Mouse (Mus musculus): ENCODE data around the gene Vtcn1. TPM values are rescaled to one million over a fixed set of nuclear protein-coding genes. Genes with fewer than 3 reads are reported as not detected.

Vtcn1 gene
- polyA plus RNA-seq, 1 experiment = not detected

DNA sequence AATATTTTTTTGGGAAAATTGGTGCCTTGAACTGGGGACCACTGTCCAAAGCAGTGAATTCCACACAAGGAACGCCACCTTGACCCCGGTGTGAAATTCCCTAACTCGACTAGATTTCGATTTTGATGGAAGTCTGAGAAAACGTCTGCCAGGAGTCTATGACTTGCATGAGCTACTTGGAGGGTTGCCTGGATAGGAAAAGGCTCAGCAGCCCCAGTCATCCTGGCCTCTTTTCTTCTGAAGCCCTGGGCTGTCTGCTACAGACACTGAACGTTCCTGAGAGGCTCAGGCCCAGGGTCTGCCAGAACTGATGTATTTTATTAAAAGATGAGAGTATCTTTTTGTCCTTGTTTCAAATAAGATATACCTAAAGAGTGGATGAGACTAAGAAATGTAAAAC, 25.2 kb downstream of the Vtcn1 start:
- DNase-seq (ENCODE audit: low read depth in 1 of 2, low spot score in 2 of 2) = no peak
- Histone ChIP-seq H3K36me3 (ENCODE audit: control insufficient read depth, insufficient read depth, low read length) (no peaks in the 10 kb centered on the region), H3K27ac (ENCODE audit: insufficient read depth, low read length) (no peak overlapping the region), H3K27me3 (ENCODE audit: control insufficient read depth, insufficient read depth, low read length) (no peaks in the 10 kb centered on the region; the same call in 1 of the 2 replicates), H3K4me3 (ENCODE audit: extremely low read depth, insufficient read depth, insufficient read length) (no peak overlapping the region), H3K4me1 (ENCODE audit: control insufficient read depth, insufficient read depth, insufficient read length) (no peaks in the 10 kb centered on the region)
- WGBS = 77% methylated on average over 6 of the region's 6 CpGs
- TF ChIP-seq POLR2A (IDR thresholded peaks at IDR 0.05; ENCODE audit: low read depth, low read length) = no peak
- no peak for TF ChIP-seq CTCF (IDR thresholded peaks at IDR 0.05; ENCODE audit: extremely low read depth, insufficient read depth, insufficient read length, insufficient replicate concordance)

DNA sequence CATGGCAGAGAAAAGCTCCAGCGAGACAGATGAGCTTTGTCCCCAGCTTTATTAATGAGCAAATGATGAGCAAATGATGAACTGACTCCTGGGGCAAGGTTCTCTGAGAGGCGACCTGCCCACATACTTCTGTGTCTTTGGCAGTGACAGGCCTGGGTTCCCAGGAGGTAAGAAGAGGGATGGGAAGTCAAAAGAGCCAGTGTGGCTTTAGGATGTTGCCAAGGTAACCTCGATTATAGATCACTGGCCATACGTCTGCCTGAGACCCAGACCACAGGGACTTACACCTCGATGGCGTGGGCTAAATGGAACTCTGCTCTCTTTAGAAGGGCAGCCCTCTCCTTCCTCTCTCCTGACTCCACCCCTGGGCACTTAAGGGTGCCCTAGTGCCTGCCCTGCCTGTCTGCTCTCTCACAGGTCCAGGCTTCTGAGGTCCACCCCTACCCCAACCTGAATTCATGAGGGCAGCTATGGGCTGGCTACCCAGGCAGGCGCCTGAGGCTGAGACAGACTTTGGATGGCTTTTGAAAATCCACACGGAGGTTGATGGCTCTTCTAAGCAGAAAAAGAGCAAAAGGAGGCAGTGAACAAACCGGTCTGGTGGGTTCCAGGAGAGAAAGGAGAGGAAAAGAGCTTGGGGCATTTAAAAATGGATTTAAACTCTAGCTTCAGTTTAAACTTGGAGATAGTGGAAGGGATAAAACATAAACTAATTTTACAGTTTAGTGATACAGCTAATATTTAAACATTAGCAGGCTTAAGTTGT, 31.0 kb downstream of the Vtcn1 start:
- 71% methylated on average over 9 of the region's 9 CpGs for WGBS
- TF ChIP-seq POLR2A (IDR thresholded peaks at IDR 0.05; ENCODE audit: low read depth, low read length) (no peak), CTCF (IDR thresholded peaks at IDR 0.05; ENCODE audit: extremely low read depth, insufficient read depth, insufficient read length, insufficient replicate concordance) (no peak)
- H3K4me1 ChIP-seq (ENCODE audit: control insufficient read depth, insufficient read depth, insufficient read length) = no peaks in the 10 kb centered on the region
- DNase-seq (ENCODE audit: low read depth in 1 of 2, low spot score in 2 of 2) = no peak
- H3K27ac ChIP-seq (ENCODE audit: insufficient read depth, low read length) = no peak overlapping the region
- no peak overlapping the region for H3K4me3 ChIP-seq (ENCODE audit: extremely low read depth, insufficient read depth, insufficient read length)
- no peaks in the 10 kb centered on the region; the same call in 1 of the 2 replicates for H3K27me3 ChIP-seq (ENCODE audit: control insufficient read depth, insufficient read depth, low read length)
- no peaks in the 10 kb centered on the region for H3K36me3 ChIP-seq (ENCODE audit: control insufficient read depth, insufficient read depth, low read length)

DNA sequence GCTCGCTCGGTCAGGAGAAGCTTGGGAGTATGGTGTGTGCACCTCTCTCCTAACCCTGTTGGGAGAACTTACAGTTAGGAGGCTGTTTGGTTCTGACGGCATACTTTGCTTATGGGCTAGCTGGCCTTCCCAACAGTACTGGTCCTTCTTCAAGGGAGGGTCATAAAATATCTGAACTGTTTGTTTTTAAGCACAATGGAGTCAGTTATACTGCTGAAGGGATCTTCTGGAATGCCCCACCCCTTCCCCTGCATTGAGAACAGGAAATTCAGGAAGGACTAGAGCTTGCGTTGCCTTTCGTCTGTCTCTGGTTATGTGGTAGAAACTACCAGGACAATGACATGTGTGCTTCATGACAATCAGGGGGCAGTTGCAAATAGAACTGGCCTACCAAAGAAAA, 31.9 kb downstream of the Vtcn1 start:
- Histone ChIP-seq H3K36me3 (ENCODE audit: control insufficient read depth, insufficient read depth, low read length) (no peaks in the 10 kb centered on the region), H3K27me3 (ENCODE audit: control insufficient read depth, insufficient read depth, low read length) (no peaks in the 10 kb centered on the region), H3K4me3 (ENCODE audit: extremely low read depth, insufficient read depth, insufficient read length) (no peak overlapping the region), H3K4me1 (ENCODE audit: control insufficient read depth, insufficient read depth, insufficient read length) (no peaks in the 10 kb centered on the region), H3K27ac (ENCODE audit: insufficient read depth, low read length) (no peak overlapping the region)
- TF ChIP-seq POLR2A (IDR thresholded peaks at IDR 0.05; ENCODE audit: low read depth, low read length) = no peak
- TF ChIP-seq CTCF (IDR thresholded peaks at IDR 0.05; ENCODE audit: extremely low read depth, insufficient read depth, insufficient read length, insufficient replicate concordance) = no peak
- DNase-seq (ENCODE audit: low read depth in 1 of 2, low spot score in 2 of 2) = no peak
- 88% methylated on average over 5 of the region's 5 CpGs for WGBS

DNA sequence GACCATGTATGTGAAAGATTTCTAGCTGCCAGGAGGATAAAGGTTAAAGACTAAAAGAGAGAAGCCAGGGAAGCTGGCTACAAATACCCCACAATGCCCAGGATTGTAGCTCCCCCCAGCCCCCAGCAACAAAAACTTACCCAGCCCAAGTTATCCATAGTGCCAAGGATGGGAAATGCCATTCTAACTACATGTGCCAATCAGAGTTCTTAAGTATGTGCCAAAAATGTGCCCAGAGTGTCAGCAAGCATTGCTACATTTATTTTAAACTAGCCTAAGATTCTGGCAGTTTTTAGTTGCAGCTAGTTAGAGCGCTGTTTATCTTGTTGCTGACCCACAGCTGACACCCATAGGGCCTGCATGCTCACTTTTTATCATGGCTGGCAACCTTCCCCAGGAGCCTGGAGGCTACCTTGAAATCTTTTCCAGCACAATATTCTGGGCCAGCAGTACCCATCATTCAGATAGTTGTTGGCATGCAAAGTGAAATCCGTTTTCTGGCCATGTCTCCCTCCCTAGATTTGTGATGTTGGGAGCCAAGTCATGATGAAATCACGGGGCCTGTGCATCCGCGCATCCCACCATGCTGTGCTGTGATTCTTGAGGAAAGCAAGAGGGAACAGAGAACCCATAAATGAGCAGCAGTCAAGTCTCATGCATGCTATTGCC, 33.2 kb downstream of the Vtcn1 start:
- no peaks in the 10 kb centered on the region for H3K27me3 ChIP-seq (ENCODE audit: control insufficient read depth, insufficient read depth, low read length)
- TF ChIP-seq POLR2A (IDR thresholded peaks at IDR 0.05; ENCODE audit: low read depth, low read length) (no peak), CTCF (IDR thresholded peaks at IDR 0.05; ENCODE audit: extremely low read depth, insufficient read depth, insufficient read length, insufficient replicate concordance) (no peak)
- no peaks in the 10 kb centered on the region for H3K36me3 ChIP-seq (ENCODE audit: control insufficient read depth, insufficient read depth, low read length)
- no peak overlapping the region for H3K27ac ChIP-seq (ENCODE audit: insufficient read depth, low read length)
- H3K4me3 ChIP-seq (ENCODE audit: extremely low read depth, insufficient read depth, insufficient read length) = no peak overlapping the region
- 85% methylated on average over 5 of the region's 5 CpGs for WGBS
- DNase-seq (ENCODE audit: low read depth in 1 of 2, low spot score in 2 of 2) = no peak
- no peaks in the 10 kb centered on the region for H3K4me1 ChIP-seq (ENCODE audit: control insufficient read depth, insufficient read depth, insufficient read length)

DNA sequence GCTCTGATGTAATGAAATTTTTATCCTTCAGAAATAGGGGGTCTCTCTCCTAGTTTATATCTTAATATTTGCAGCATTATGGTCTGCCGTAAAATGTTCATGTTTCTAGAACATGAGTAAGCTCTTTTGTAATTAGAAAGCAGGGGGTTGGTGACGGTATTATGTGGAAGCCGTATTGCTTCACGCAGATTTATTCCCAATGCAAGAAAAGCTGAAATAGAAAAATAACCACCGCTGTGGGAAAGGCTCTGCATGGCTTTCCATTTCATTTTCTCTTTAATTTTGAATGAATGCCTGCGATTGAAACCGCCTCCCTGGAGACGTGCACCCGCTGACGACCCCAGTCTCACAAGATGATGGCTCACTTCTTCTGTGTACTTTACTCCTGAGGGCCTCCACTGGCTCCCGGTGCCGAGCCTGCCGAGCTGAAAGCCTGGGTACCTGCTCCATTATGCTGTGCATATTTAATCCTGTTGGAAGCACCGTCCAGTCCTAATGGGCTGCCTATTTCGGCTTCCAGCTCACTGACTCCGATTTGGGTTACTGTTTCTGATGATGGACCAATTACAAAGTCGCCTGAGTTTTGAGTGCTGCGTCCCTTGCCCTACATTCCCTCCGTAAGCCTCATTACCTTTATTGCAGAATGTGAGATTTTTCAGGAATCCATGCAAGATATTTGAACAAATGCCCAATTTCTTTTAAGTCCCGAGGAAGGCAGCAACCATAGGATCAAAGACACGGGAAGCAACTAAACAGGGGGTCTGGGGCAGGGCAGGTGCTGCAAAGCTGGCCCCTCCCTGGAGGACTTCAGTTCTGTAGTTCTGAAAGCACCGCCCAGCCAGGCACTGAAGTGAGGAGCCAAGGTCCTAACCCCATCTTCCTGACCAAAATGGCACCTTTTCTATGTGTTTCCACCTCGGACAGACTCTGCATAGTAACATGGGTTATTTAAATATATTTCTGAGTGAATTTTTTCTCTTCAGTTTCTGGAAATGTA, 36.3 kb downstream of the Vtcn1 start:
- TF ChIP-seq POLR2A (IDR thresholded peaks at IDR 0.05; ENCODE audit: low read depth, low read length) (no peak), CTCF (IDR thresholded peaks at IDR 0.05; ENCODE audit: extremely low read depth, insufficient read depth, insufficient read length, insufficient replicate concordance) (no peak)
- Histone ChIP-seq H3K36me3 (ENCODE audit: control insufficient read depth, insufficient read depth, low read length) (no peaks in the 10 kb centered on the region), H3K27ac (ENCODE audit: insufficient read depth, low read length) (no peak overlapping the region), H3K27me3 (ENCODE audit: control insufficient read depth, insufficient read depth, low read length) (no peaks in the 10 kb centered on the region), H3K4me3 (ENCODE audit: extremely low read depth, insufficient read depth, insufficient read length) (no peak overlapping the region), H3K4me1 (ENCODE audit: control insufficient read depth, insufficient read depth, insufficient read length) (no peaks in the 10 kb centered on the region)
- DNase-seq (ENCODE audit: low read depth in 1 of 2, low spot score in 2 of 2) = no peak
- WGBS = 90% methylated on average over 23 of the region's 23 CpGs

DNA sequence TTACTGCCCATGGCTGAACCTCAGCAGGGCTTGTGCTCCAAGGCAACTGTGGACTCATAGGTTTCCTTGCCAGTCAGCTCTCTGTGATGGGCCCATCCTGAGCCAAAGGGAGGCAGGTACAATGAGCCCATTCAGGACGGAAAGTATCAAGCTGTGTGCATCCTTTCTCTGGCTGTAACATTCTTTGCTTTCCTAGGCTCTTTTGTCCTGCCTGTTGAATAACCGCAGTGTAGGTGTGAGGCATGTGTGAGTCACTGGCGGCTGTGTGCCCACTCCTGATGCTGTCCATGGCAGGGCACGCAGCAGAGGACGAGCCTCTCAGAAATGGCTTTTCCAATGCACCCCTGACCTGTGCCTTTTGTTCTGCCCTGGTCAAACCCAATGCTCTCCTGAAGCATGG, 41.7 kb downstream of the Vtcn1 start:
- no peaks in the 10 kb centered on the region for H3K27me3 ChIP-seq (ENCODE audit: control insufficient read depth, insufficient read depth, low read length)
- H3K4me1 ChIP-seq (ENCODE audit: control insufficient read depth, insufficient read depth, insufficient read length) = no peaks in the 10 kb centered on the region
- 93% methylated on average over 5 of the region's 5 CpGs for WGBS
- no peak overlapping the region for H3K4me3 ChIP-seq (ENCODE audit: extremely low read depth, insufficient read depth, insufficient read length)
- H3K36me3 ChIP-seq (ENCODE audit: control insufficient read depth, insufficient read depth, low read length) = no peaks in the 10 kb centered on the region
- H3K27ac ChIP-seq (ENCODE audit: insufficient read depth, low read length) = no peak overlapping the region
- no peak for DNase-seq (ENCODE audit: low read depth in 1 of 2, low spot score in 2 of 2)
- no peak for TF ChIP-seq POLR2A (IDR thresholded peaks at IDR 0.05; ENCODE audit: low read depth, low read length)
- TF ChIP-seq CTCF (IDR thresholded peaks at IDR 0.05; ENCODE audit: extremely low read depth, insufficient read depth, insufficient read length, insufficient replicate concordance) = no peak
